Mouse (Mus musculus) stomach, embryonic 14.5 days (tissue): ENCODE measurements around the gene Ankrd10. TPM values are rescaled to one million over a fixed set of nuclear protein-coding genes. Genes with fewer than 3 reads are reported as not detected.
"Not testable (repeated sequence)": the region's sequence is repeated elsewhere in the genome, so short reads cannot be mapped to it uniquely, and the experiment has no call there.

Experiments used
- ATAC-seq: fragments of 200-750 bp; cut with Nextera tagmentation; 2 replicates; pipeline ENCODE4 v1.8.0; 2017; ENCODE audit warnings: low read depth, moderate TSS enrichment; ENCODE audit not compliant: insufficient number of reproducible peaks, insufficient read depth, low FRiP score
- H3K27ac ChIP-seq: fragments of 300-500 bp; sonication (generic); 2 replicates; pipeline ENCODE4 v1.5.1; 2014; ENCODE audit warnings: mild to moderate bottlenecking, low read length, moderate library complexity, mixed read lengths
- H3K27me3 ChIP-seq: fragments of 300-500 bp; sonication (generic); 2 replicates; pipeline ENCODE4 v1.6.1; 2014; ENCODE audit warnings: low read length, control low read depth, mixed read lengths; ENCODE audit not compliant: control insufficient read depth, insufficient read depth
- H3K36me3 ChIP-seq: fragments of 300-500 bp; sonication (generic); 2 replicates; pipeline ENCODE4 v1.6.1; 2014; ENCODE audit warnings: mild to moderate bottlenecking, control low read depth, low read length, moderate library complexity, mixed read lengths; ENCODE audit not compliant: control insufficient read depth, insufficient read depth
- H3K4me1 ChIP-seq: fragments of 300-500 bp; sonication (generic); 2 replicates; pipeline ENCODE4 v1.6.1; 2014; ENCODE audit warnings: low read length, control low read depth, mixed read lengths; ENCODE audit not compliant: control insufficient read depth, insufficient read depth
- H3K4me2 ChIP-seq: fragments of 300-500 bp; sonication (generic); replicated peaks from 2 replicates; pipeline ENCODE4 v1.6.1; 2014; ENCODE audit warnings: low read depth, low read length, control low read depth
- H3K4me3 ChIP-seq: fragments of 300-500 bp; sonication (generic); 2 replicates; pipeline ENCODE4 v1.5.1; 2014; ENCODE audit warnings: low read depth, low read length, control low read depth
- H3K9ac ChIP-seq: fragments of 300-500 bp; sonication (generic); replicated peaks from 2 replicates; pipeline ENCODE4 v1.6.1; 2014; ENCODE audit warnings: low read depth, mild to moderate bottlenecking, control low read depth, low read length, moderate library complexity, mixed read lengths
- H3K9me3 ChIP-seq: fragments of 300-500 bp; sonication (generic); 2 replicates; pipeline ENCODE4 v1.6.1; 2016; ENCODE audit warnings: low read depth, low read length, control low read depth; ENCODE audit not compliant: control insufficient read depth
- WGBS: fragments of 180-500 bp; shearing (Covaris S2); extraction: QIAGEN DNeasy Blood & Tissue Kit; methylation state at CpG from one replicate; pipeline ENCODE4 v1.1.7; 2014; 5-methylcytosine and 5-hydroxymethylcytosine counted together
- polyA plus RNA-seq: library from polyadenylated mRNA; unstranded; fragments of >200 nt; fragmentation: Nextera tagmentation; extraction: Ambion mirVana; gene quantifications from 2 replicates; pipeline ENCODE4 v1.2.1, GENCODE M21; 2014

Gene Ankrd10
- polyA plus RNA-seq, 1 experiment from 2014 or later = 109 TPM

- Histone ChIP-seq H3K27me3 (no peaks in the 10 kb centered on the region), H3K4me2 (no peak overlapping the region), H3K9ac (no peak overlapping the region), H3K4me1 (peaks cover 5% of the 10 kb centered on the region), H3K9me3 (no peaks in the 10 kb centered on the region), H3K27ac (no peak overlapping the region), H3K4me3 (no peak overlapping the region), H3K36me3 (peaks cover 3% of the 10 kb centered on the region; the same call in 1 of the 2 replicates)
- no peak for ATAC-seq
- WGBS = 73% methylated on average over 6 of the region's 6 CpGs
Measured at GRCm38 (mm10) chr8:11572428-11572827, 63.1 kb downstream of the Ankrd10 start.

- no peaks in the 10 kb centered on the region for H3K9me3 ChIP-seq
- 87% methylated on average over 10 of the region's 10 CpGs for WGBS
- H3K9ac ChIP-seq = no peak overlapping the region
- peaks cover 5% of the 10 kb centered on the region for H3K4me1 ChIP-seq
- peaks cover 3% of the 10 kb centered on the region; the same call in 1 of the 2 replicates for H3K36me3 ChIP-seq
- H3K27me3 ChIP-seq = no peaks in the 10 kb centered on the region
- no peak overlapping the region for H3K4me2 ChIP-seq
- ATAC-seq = no peak
- H3K27ac ChIP-seq = no peak overlapping the region
- no peak overlapping the region for H3K4me3 ChIP-seq
Measured at GRCm38 (mm10) chr8:11571950-11572349, 63.6 kb downstream of the Ankrd10 start.

- H3K27ac ChIP-seq = no peak overlapping the region
- no peaks in the 10 kb centered on the region for H3K9me3 ChIP-seq
- no peaks in the 10 kb centered on the region for H3K27me3 ChIP-seq
- peaks cover 3% of the 10 kb centered on the region; the same call in 1 of the 2 replicates for H3K36me3 ChIP-seq
- no peak for ATAC-seq
- H3K4me2 ChIP-seq = no peak overlapping the region
- H3K4me1 ChIP-seq = peaks cover 2% of the 10 kb centered on the region; the same call in 1 of the 2 replicates
- H3K4me3 ChIP-seq = no peak overlapping the region
- H3K9ac ChIP-seq = no peak overlapping the region
- 93% methylated on average over 4 of the region's 4 CpGs for WGBS
Measured at GRCm38 (mm10) chr8:11570742-11571141, 64.8 kb downstream of the Ankrd10 start.

GRCm38 (mm10) chr8:11569260-11570097 lies 66.1 kb downstream of the Ankrd10 start:
- no peak overlapping the region for H3K9ac ChIP-seq
- H3K27ac ChIP-seq = no peak overlapping the region
- H3K27me3 ChIP-seq = no peaks in the 10 kb centered on the region
- no peak overlapping the region for H3K4me2 ChIP-seq
- H3K4me1 ChIP-seq = no peaks in the 10 kb centered on the region
- no peak for ATAC-seq
- H3K36me3 ChIP-seq = peaks cover 3% of the 10 kb centered on the region
- H3K9me3 ChIP-seq = no peaks in the 10 kb centered on the region
- 83% methylated on average over 22 of the region's 22 CpGs for WGBS
- H3K4me3 ChIP-seq = no peak overlapping the region

GRCm38 (mm10) chr8:11568193-11568592 lies 67.4 kb downstream of the Ankrd10 start:
- not testable (repeated sequence) for H3K4me3 ChIP-seq, H3K4me1 ChIP-seq, ATAC-seq, H3K27ac ChIP-seq, H3K9me3 ChIP-seq, H3K27me3 ChIP-seq, H3K9ac ChIP-seq, H3K4me2 ChIP-seq, H3K36me3 ChIP-seq
- WGBS = 95% methylated on average over 2 of the region's 2 CpGs

- Histone ChIP-seq H3K9me3 (no peaks in the 10 kb centered on the region), H3K4me1 (no peaks in the 10 kb centered on the region; the same call in 1 of the 2 replicates), H3K4me2 (no peak overlapping the region), H3K4me3 (no peak overlapping the region), H3K9ac (no peak overlapping the region), H3K27me3 (no peaks in the 10 kb centered on the region), H3K36me3 (peaks cover 18% of the 10 kb centered on the region), H3K27ac (no peak overlapping the region)
- ATAC-seq = no peak
- WGBS = 88% methylated on average over 7 of the region's 7 CpGs
Measured at GRCm38 (mm10) chr8:11564721-11565120, 70.8 kb downstream of the Ankrd10 start.

GRCm38 (mm10) chr8:11564236-11564635 lies 71.3 kb downstream of the Ankrd10 start:
- Histone ChIP-seq H3K4me1 (peaks cover 4% of the 10 kb centered on the region; the same call in 1 of the 2 replicates), H3K27ac (no peak overlapping the region), H3K4me3 (no peak overlapping the region), H3K9ac (no peak overlapping the region), H3K9me3 (no peaks in the 10 kb centered on the region), H3K36me3 (peaks cover 18% of the 10 kb centered on the region), H3K4me2 (no peak overlapping the region), H3K27me3 (no peaks in the 10 kb centered on the region)
- no peak for ATAC-seq
- 83% methylated on average over 5 of the region's 5 CpGs for WGBS
